Mouse (Mus musculus) heart, postnatal 10 days (tissue): Measurements from ENCODE around the gene Gm5796. TPM values are rescaled to one million over a fixed set of nuclear protein-coding genes. Genes with fewer than 3 reads are reported as not detected.
"Not testable (repeated sequence)": the region's sequence is repeated elsewhere in the genome, so short reads cannot be mapped to it uniquely, and the experiment has no call there.

Source experiments
- DNase-seq, 2 experiments: peaks; one replicate each; pipeline ENCODE4 v3.0.0; 2021
- intact Hi-C: fragments of 180-260 bp; cut with DNase I; formaldehyde crosslinking; loops from one replicate; pipeline ENCODE4 v1.15.1; 2025
- total RNA-seq, 2 experiments: library from RNA; stranded (reverse); gene quantifications; 2 replicates each; pipeline ENCODE4 v1.2.3; 2021

Gm5796 gene
- total RNA-seq: 1 to 10 TPM; 1.4 to 2.4 TPM

GRCm38 (mm10) chr14:4023641-4024040, at the start of gene Gm5796:
TSS of gene Gm5796 (plus strand) at chr14:4023941.
- DNase-seq, intact Hi-C loops: not testable (repeated sequence)

GRCm38 (mm10) chr14:3998094-3998493, 25.6 kb upstream of the Gm5796 start, which contains the start of gene Gm3099:
TSS of gene Gm3099 (plus strand) at chr14:3998394.
- DNase-seq, intact Hi-C loops: not testable (repeated sequence)

- intact Hi-C loops, DNase-seq: not testable (repeated sequence)
These were observed 60.1 kb downstream of the Gm5796 start, which contains the start of gene Gm3115 for GRCm38 (mm10) chr14:4083820-4084219. TSS of gene Gm3115 (plus strand) at chr14:4084120.

Other genes with a start within 250 kb of the Gm5796 start
- under 1 TPM; 0.43 to 0.57 TPM for gene Gm3002, start 213.9 kb upstream of the Gm5796 start, total RNA-seq
- gene Gm3033, start 177.7 kb upstream of the Gm5796 start, total RNA-seq: not detected
- gene Gm2916, start 139.8 kb upstream of the Gm5796 start, total RNA-seq: not detected
- not detected for gene Gm3029, start 92.2 kb upstream of the Gm5796 start, total RNA-seq
- not detected for gene Gm3095, start 60.4 kb upstream of the Gm5796 start, total RNA-seq
- not detected for gene Gm3099, start 25.5 kb upstream of the Gm5796 start, total RNA-seq
- gene Gm3115, start 60.2 kb downstream of the Gm5796 start, total RNA-seq: under 1 TPM; 0.36 to 0.42 TPM
- 1 to 10 TPM; 2.4 to 3.6 TPM for gene Gm8108, start 86.6 kb downstream of the Gm5796 start, total RNA-seq
- gene Gm3127, start 141.1 kb downstream of the Gm5796 start, total RNA-seq: not detected
- under 1 TPM in 1 of 2 experiments, not detected in 1; 0.30 TPM for gene Gm2974, start 158.6 kb downstream of the Gm5796 start, total RNA-seq
- not detected for gene Gm3138, start 225.7 kb downstream of the Gm5796 start, total RNA-seq